Mouse (Mus musculus) CH12.LX (cell line): ENCODE measurements at regions not wholly inside any gene's neighbourhood (a gene's known extent, or its start where the extent isn't known, plus 50 kb on each side); places are given as distances from the start of the nearest gene placed in this dataset.

Experiments used
- DNase-seq: peaks from one replicate; pipeline ENCODE4 v3.0.0-alpha.2; 2013; ENCODE audit errors: extremely low read depth
- H3K27ac ChIP-seq: 2 replicates; pipeline ENCODE4 v1.5.1; 2012; ENCODE audit warnings: low read depth, mild to moderate bottlenecking, control low read depth, moderate library complexity; ENCODE audit not compliant: insufficient read depth
- H3K27me3 ChIP-seq: replicated peaks from 2 replicates; pipeline ENCODE3; 2012; ENCODE audit warnings: inconsistent platforms
- H3K36me3 ChIP-seq, 2 experiments: replicated peaks in 1 of 2; 2 replicates each; pipeline versions ENCODE3 to v1.6.1; 2012; ENCODE audit warnings: inconsistent platforms in 1 of 2, low read length in 1 of 2, mild to moderate bottlenecking in 1 of 2, mixed read lengths in 1 of 2, moderate library complexity in 1 of 2; ENCODE audit not compliant: control insufficient read depth in 1 of 2, insufficient read depth in 1 of 2
- H3K4me1 ChIP-seq, 2 experiments: 2 replicates each; pipeline ENCODE4 v1.6.1; 2012; ENCODE audit warnings: inconsistent platforms in 1 of 2, moderate library complexity in 1 of 2; ENCODE audit not compliant: insufficient read depth in 2 of 2, control insufficient read depth in 1 of 2
- H3K4me2 ChIP-seq: 2 replicates; pipeline ENCODE4 v1.6.1; 2012; ENCODE audit warnings: low read depth, mild to moderate bottlenecking, control low read depth; ENCODE audit not compliant: poor library complexity, insufficient read depth, severe bottlenecking
- H3K4me3 ChIP-seq, 3 experiments: fragments of 150-350 bp in 1 of 3; sonication (generic) in 1 of 3; replicated peaks in 1 of 3; 2 replicates each; pipeline versions ENCODE3 to v1.5.1; 2011 to 2012; ENCODE audit warnings: low read depth in 2 of 3, low read length in 2 of 3, mild to moderate bottlenecking in 2 of 3, moderate library complexity in 2 of 3, control low read depth in 1 of 3, improper control_type of control experiment in 1 of 3, inconsistent platforms in 1 of 3, mixed read lengths in 1 of 3; ENCODE audit not compliant: poor library complexity in 1 of 3
- H3K79me2 ChIP-seq: replicated peaks from 2 replicates; pipeline ENCODE4 v1.6.1; 2012; ENCODE audit warnings: mild to moderate bottlenecking, moderate library complexity; ENCODE audit not compliant: control insufficient read depth, poor library complexity, insufficient read depth, severe bottlenecking; ENCODE audit errors: extremely low read depth
- H3K9ac ChIP-seq: 2 replicates; pipeline ENCODE4 v1.6.1; 2012; ENCODE audit warnings: low read depth, mild to moderate bottlenecking, control low read depth, moderate library complexity; ENCODE audit not compliant: insufficient read depth
- H3K9me3 ChIP-seq: replicated peaks from 2 replicates; pipeline ENCODE3; 2012; ENCODE audit warnings: low read length, inconsistent platforms, mixed read lengths
- BHLHE40 ChIP-seq: IDR thresholded peaks from 2 replicates; pipeline ENCODE4 v1.6.1; 2011; ENCODE audit warnings: mild to moderate bottlenecking, low read depth, low read length, improper control_type of control experiment
- HCFC1 ChIP-seq: IDR thresholded peaks from 2 replicates; pipeline ENCODE4 v1.6.1; 2012; ENCODE audit warnings: low read depth, mild to moderate bottlenecking, inconsistent platforms, low read length, improper control_type of control experiment
- IRF4 ChIP-seq: IDR thresholded peaks from 2 replicates; pipeline ENCODE4 v1.6.1; 2014; ENCODE audit warnings: low read depth, mild to moderate bottlenecking, inconsistent platforms, low read length, improper control_type of control experiment
- JUN ChIP-seq: IDR thresholded peaks from 2 replicates; pipeline ENCODE4 v1.6.1; 2011; ENCODE audit warnings: low read depth, mild to moderate bottlenecking, low read length, improper control_type of control experiment, moderate library complexity; ENCODE audit not compliant: insufficient read depth
- MAFK ChIP-seq: IDR thresholded peaks from 2 replicates; pipeline ENCODE4 v1.6.1; 2011; ENCODE audit warnings: low read length, improper control_type of control experiment; ENCODE audit not compliant: insufficient replicate concordance
- MXI1 ChIP-seq: IDR thresholded peaks from 2 replicates; pipeline ENCODE4 v1.6.1; 2011; ENCODE audit warnings: mild to moderate bottlenecking, low read depth, low read length, improper control_type of control experiment
- NELFE ChIP-seq: IDR thresholded peaks from 2 replicates; pipeline ENCODE4 v1.6.1; 2011; ENCODE audit warnings: low read depth, low read length, improper control_type of control experiment
- PAX5 ChIP-seq: IDR thresholded peaks from 2 replicates; pipeline ENCODE4 v1.6.1; 2012; ENCODE audit warnings: low read length, inconsistent platforms, mixed read lengths
- POLR2A ChIP-seq: IDR thresholded peaks from 2 replicates; pipeline ENCODE4 v1.6.1; 2011; ENCODE audit warnings: low read depth, mild to moderate bottlenecking, improper control_type of control experiment, low read length
- RAD21 ChIP-seq: IDR thresholded peaks from 2 replicates; pipeline ENCODE4 v1.6.1; 2011; ENCODE audit warnings: low read depth, mild to moderate bottlenecking, low read length, improper control_type of control experiment, moderate library complexity
- RCOR1 ChIP-seq: conservative IDR thresholded peaks from 2 replicates; pipeline ENCODE4 v1.6.1; 2012; ENCODE audit warnings: low read depth, mild to moderate bottlenecking, inconsistent platforms, low read length, improper control_type of control experiment
- TCF12 ChIP-seq: IDR thresholded peaks from 2 replicates; pipeline ENCODE4 v1.6.1; 2014; ENCODE audit warnings: low read depth, mild to moderate bottlenecking, inconsistent platforms, low read length, improper control_type of control experiment
- ZC3H11A ChIP-seq: IDR thresholded peaks from 2 replicates; pipeline ENCODE4 v1.6.1; 2012; ENCODE audit warnings: low read depth, mild to moderate bottlenecking, inconsistent platforms, low read length, improper control_type of control experiment
- ZKSCAN1 ChIP-seq: IDR thresholded peaks from 2 replicates; pipeline ENCODE4 v1.6.1; 2012; ENCODE audit warnings: low read depth, inconsistent platforms, low read length, improper control_type of control experiment, borderline replicate concordance
- ZNF384 ChIP-seq: IDR thresholded peaks from 2 replicates; pipeline ENCODE4 v1.6.1; 2012; ENCODE audit warnings: low read depth, low read length, improper control_type of control experiment, inconsistent platforms
- dilution Hi-C: fragments of 300-500 bp; cut with MboI; formaldehyde crosslinking; loops from 2 replicates; pipeline ENCODE4 v1.14.3; 2020; ENCODE audit warnings: low sequenced_read_pairs; ENCODE audit not compliant: extremely low pct_unique_long_range_greater_than_20kb, extremely low pct_ligation_motif_present
- in situ Hi-C: fragments of 300-500 bp; cut with MboI; formaldehyde crosslinking; loops from 3 replicates; pipeline ENCODE4 v1.14.3; 2019; ENCODE audit warnings: low sequenced_read_pairs, low pct_ligation_motif_present, low pct_unique_long_range_greater_than_20kb, mixed read lengths

DNA sequence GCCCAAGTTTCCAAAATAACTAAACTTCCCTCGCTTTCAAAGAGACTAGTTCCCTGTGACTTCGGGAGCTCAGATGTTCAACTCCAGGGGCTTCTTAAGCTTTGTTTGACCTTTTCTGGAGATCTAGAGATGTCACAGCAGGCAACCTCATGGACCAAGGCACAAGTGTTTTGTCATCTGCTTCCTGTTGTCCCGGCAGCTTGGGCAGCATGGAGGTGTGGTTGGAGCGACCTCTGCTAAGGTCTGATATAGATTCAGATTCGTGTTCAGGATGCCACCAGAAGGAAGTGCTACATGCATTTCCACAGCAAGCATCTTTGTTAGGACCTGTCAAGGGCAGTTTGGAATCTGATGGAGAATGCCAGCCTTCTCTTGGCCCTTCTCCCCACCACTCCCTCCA lies 242.1 kb upstream of the Foxq1 start:
- Histone ChIP-seq H3K27me3 (no peaks in the 10 kb centered on the region), H3K36me3 (no peaks in the 10 kb centered on the region)
- dilution Hi-C loops = no loop called here
- TF ChIP-seq ZKSCAN1 (no peak), POLR2A (no peak), HCFC1 (no peak), RCOR1 (no peak), ZC3H11A (no peak), IRF4 (no peak), RAD21 (no peak)
- TF ChIP-seq, all 38 proteins: peak for 0
- in situ Hi-C loops = no loop called here
- H3K9ac ChIP-seq = no peak overlapping the region
- H3K4me3 ChIP-seq = no peak overlapping the region
- no peak overlapping the region for H3K4me2 ChIP-seq
- H3K27ac ChIP-seq = no peak overlapping the region
- no peaks in the 10 kb centered on the region for H3K9me3 ChIP-seq
- H3K79me2 ChIP-seq = no peaks in the 10 kb centered on the region
- no peak for DNase-seq
- H3K4me1 ChIP-seq = no peaks in the 10 kb centered on the region

GRCm38 (mm10) chr13:31317066-31317465 lies 238.9 kb upstream of the Foxq1 start:
- no peak for DNase-seq
- no peak overlapping the region for H3K27ac ChIP-seq
- H3K4me3 ChIP-seq = no peak overlapping the region
- H3K27me3 ChIP-seq = no peaks in the 10 kb centered on the region
- no peaks in the 10 kb centered on the region for H3K79me2 ChIP-seq
- no peaks in the 10 kb centered on the region for H3K4me1 ChIP-seq
- no peaks in the 10 kb centered on the region for H3K36me3 ChIP-seq
- H3K4me2 ChIP-seq = no peak overlapping the region
- in situ Hi-C loops = no loop called here
- TF ChIP-seq ZNF384 (no peak), ZKSCAN1 (no peak), MXI1 (no peak), MAFK (no peak), BHLHE40 (no peak), TCF12 (no peak), NELFE (no peak), JUN (no peak), PAX5 (no peak)
- no peak overlapping the region for H3K9ac ChIP-seq
- dilution Hi-C loops = no loop called here
- no peaks in the 10 kb centered on the region for H3K9me3 ChIP-seq

- Histone ChIP-seq H3K27me3 (no peaks in the 10 kb centered on the region), H3K9ac (no peak overlapping the region), H3K36me3 (no peaks in the 10 kb centered on the region), H3K4me2 (no peak overlapping the region), H3K9me3 (no peaks in the 10 kb centered on the region), H3K27ac (no peak overlapping the region), H3K4me3 (no peak overlapping the region), H3K79me2 (no peaks in the 10 kb centered on the region), H3K4me1 (no peaks in the 10 kb centered on the region)
- TF ChIP-seq MAFK = no peak
- DNase-seq = no peak
- dilution Hi-C loops = no loop called here
- in situ Hi-C loops = no loop called here
Measured at GRCm38 (mm10) chr13:31318008-31318407, 237.9 kb upstream of the Foxq1 start.
